Mouse (Mus musculus): Measurements from ENCODE around the gene Olah.

DNA sequence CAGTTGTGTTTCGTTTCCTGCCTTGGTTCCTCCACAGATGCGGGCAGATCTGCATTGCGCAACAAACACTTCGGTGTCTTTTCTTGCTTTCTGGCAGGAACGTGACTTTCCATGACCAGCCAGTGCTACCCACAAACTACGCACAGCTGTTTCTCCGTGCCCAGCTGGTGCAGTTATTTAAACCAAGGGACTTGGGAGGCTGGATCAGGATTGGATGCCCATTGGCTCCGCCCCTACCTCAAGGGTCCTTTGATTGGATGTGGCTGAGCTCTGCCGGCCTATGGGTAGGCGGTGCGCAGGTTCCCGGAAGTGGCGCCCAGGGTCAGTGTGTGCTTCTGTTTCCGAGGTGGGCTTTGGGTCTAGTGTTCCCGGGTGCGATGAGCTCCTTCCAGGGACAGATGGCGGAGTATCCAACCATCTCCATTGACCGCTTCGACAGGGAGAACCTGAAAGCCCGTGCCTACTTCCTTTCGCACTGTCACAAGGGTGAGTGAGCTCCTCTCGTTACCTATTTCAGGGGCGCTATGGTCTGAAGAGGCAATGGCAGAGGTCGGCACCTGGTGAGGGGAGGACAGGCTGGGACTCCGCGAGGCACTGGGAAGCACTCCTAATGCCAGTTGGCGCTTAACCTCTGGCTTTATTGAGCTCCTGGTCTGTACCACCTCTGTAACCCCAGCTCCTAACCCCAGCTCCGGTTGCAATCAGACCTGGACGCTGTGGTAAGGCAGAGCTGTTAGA, 27.0 kb upstream of the Olah start, which contains the start of gene Dclre1c:
- TF ChIP-seq MYOG (IDR thresholded peaks at IDR 0.05; ENCODE audit: control insufficient read depth in 1 of 3, insufficient read depth in 1 of 3, insufficient read length in 2 of 3, low read depth in 2 of 3) (peak; percentile 76 to 97 (median 88)), POLR2A (IDR thresholded peaks at IDR 0.05; ENCODE audit: insufficient read length, low read depth) (peak; percentile 30), MAX (IDR thresholded peaks at IDR 0.05; ENCODE audit: low read depth) (peak; percentile 46), MYOD1 (IDR thresholded peaks at IDR 0.05; ENCODE audit: control insufficient read depth in 1 of 3, insufficient read length in 2 of 3, low read depth in 2 of 3) (peak; percentile 73 to 95 (median 95)), POLR2AphosphoS2 (IDR thresholded peaks at IDR 0.05; ENCODE audit: insufficient read length, low read depth) (peak; percentile 49)

Measured in myocyte (in vitro differentiated cells).